Mouse (Mus musculus): ENCODE results near the gene Bcl7c.
"Not testable (repeated sequence)": the region's sequence is repeated elsewhere in the genome, so short reads cannot be mapped to it uniquely, and the experiment has no call there.

Bcl7c gene

DNA sequence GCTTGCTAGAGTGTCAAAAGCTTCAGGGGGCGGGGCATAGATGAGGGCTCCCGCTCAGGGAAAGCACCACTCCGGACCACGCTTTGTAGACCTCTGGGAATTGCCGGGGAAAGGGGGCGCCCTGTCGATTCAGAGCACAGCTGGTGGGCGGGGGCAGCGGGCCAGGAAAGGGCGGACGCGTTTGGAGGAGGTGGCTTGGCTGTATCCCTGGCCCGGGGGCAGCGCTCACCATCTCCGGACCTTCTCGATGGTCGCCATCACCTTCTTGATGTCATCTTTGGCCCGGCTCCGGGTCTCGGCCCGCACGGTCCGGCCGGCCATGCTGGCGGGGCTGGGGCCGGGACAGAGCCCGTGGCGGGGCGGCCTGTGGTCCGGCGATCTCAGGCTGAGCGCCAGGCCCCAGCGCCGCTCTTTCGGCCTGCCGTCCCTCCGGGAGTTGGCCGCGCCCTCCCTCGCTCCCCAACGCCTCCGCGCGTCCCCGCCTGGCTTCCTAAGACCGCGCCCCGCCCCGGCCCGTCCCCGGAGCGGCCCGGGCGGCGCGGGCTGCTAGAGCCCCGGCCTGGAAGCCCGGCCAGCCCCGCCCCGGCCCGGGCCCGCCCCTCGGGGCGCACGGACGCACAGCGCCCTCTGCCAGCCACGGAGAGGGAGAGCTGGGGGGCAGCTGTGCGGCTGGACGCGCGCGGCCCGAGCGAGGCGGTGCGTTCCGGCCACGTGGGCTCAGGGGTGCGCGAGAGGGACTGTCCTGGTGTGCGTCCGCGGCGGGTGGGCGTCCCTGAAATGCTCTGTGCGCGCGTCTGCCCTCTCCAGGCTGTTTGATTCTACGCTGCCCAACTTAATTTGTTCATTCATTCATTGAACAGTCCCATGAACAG is at the start of gene Bcl7c:
TSS of gene Bcl7c (minus strand) at position 727 of the 872 bp plus-strand sequence.
- peak; percentile 91 for DNase-seq (ENCODE audit: extremely low spot score, low spot score)

GRCm38 (mm10) chr7:127753741-127754140 is 45.0 kb upstream of the Bcl7c start:
- DNase-seq (ENCODE audit: extremely low spot score, low spot score): no peak

DNA sequence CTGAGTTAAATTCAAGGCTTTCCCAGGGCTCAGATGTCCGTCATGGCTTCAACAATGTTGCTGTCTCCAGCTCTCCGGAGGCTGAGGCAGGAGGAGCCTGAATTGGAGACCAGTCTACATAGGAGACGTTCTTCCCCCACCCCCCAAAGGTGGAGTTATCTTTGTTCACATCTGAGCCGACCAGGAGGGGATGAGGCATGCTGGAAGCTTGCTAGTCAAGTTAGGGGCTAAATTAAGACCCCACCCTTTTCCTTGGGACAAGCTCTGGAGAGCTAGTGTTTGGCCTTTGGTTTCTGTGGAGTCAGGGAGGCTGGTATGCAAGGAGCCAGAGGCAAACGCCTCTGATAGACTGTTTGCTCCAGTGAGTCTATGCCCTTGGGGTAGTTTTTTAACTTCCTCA is 44.4 kb upstream of the Bcl7c start:
- DNase-seq (ENCODE audit: extremely low spot score, low spot score): no peak

- DNase-seq (ENCODE audit: extremely low spot score, low spot score): no peak
Observed at GRCm38 (mm10) chr7:127752069-127752468, 43.3 kb upstream of the Bcl7c start.

DNA sequence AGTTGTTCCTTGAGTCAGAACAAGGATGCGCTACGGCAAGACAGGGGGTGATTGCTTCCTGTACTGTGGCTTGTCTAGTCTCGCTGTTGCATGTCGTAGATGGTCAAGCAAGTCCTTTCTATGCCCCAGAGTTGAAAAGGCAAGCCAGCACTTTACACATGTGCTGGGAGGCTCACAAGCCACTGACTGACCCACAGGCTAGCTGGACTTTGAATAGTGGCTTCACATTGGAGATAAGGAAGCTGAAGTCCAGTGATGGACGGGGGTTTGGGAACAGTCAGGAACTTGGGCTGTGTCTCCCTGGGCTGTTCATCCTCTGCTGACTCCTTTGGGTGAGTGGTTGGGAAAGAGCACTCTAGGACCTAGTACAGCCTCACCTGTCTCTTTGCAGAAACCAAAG is 42.9 kb upstream of the Bcl7c start:
- no peak for DNase-seq (ENCODE audit: extremely low spot score, low spot score)

GRCm38 (mm10) chr7:127750131-127751127 is 41.7 kb upstream of the Bcl7c start:
- DNase-seq (ENCODE audit: extremely low spot score, low spot score): no peak

GRCm38 (mm10) chr7:127748235-127748560 is 39.5 kb upstream of the Bcl7c start:
- no peak for DNase-seq (ENCODE audit: extremely low spot score, low spot score)

DNA sequence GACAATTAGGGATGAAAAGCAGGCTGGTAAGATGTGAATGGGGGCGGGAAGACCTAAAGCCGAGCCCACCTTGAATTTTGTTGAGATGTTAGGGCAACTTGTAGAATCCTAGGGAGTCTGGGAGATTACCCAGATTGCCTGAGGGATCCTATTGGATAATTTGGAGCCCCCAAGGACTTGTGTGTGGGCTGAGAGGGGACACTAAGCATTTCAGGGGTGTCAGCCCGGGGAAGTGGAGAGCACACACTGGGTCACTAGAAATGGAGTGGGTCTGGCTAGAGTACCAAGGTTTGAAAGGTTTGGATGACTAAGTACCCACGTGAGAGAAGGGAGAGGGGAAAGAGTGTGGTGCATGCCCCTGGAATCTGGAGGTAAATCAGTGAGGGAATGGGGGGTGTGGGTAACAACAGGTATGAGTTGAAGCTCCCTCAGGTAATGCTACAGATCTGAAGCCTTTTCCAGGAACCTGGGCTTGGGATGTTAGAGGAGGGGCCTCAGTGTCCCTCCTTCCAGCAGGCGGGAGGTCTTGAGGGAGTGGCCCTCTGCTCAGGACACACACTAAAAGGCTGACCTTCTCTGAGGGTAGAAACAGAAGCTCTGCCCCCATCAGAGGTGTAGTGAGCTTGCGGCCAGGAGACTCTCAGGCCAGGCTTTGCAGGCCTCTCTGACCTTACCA is 39.0 kb upstream of the Bcl7c start:
- DNase-seq (ENCODE audit: extremely low spot score, low spot score): no peak

GRCm38 (mm10) chr7:127746494-127747491 is 38.1 kb upstream of the Bcl7c start:
- DNase-seq (ENCODE audit: extremely low spot score, low spot score): peak; percentile 75

DNA sequence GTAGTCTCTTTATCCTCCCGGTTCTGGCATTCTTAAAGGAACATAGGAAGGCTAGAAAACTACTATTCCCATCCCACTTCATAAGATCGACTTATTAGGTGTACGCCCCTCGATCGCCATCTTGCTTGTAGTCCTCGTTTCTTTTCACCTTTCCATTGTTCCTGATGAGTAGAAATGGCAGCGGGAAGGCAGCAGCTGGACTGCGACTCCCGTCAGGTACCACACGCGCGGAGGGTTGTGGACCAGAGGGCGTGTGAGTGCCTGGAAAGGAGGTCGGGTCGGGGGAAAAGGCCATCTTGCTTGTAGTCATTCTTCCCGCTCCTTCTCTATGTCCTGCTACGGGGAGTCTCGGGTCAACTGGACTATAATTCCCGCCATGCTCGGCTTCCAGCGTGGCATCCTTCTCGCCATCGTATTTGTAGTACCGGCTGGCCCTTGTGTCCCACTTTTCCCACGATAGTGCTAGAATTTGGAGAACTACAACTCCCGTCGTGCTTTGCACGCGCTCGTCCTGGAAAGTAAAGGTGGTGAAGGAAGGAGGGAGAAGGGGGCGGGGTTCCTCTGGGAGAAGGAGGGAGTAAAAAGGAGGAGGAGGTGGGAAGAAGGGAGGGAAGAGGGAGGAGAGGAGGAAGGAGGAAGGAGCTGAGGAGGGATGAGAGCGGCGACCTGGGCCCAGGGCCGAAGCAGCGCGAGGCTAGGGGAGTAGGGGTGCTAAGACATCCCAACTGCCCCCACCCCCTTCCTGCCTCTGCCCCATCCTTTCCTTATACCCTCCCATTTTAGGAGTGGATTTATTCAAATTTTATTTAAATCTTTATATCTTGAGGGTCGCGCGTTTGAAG is 37.1 kb upstream of the Bcl7c start:
- DNase-seq (ENCODE audit: extremely low spot score, low spot score): peak; percentile 93

- peak; percentile 89 for DNase-seq (ENCODE audit: extremely low spot score, low spot score)
Observed at GRCm38 (mm10) chr7:127745251-127745651, 36.5 kb upstream of the Bcl7c start.

- DNase-seq (ENCODE audit: extremely low spot score, low spot score): peak; percentile 68
Observed at GRCm38 (mm10) chr7:127744366-127745045, 35.8 kb upstream of the Bcl7c start, which contains the start of gene Fbxl19. Fbxl19 (plus strand) TSS chr7:127744543.

GRCm38 (mm10) chr7:127732066-127732465 is 23.3 kb upstream of the Bcl7c start, which contains the start of gene Ctf2:
Ctf2 (minus strand) TSS chr7:127732166.
- DNase-seq (ENCODE audit: extremely low spot score, low spot score): not testable (repeated sequence)

DNA sequence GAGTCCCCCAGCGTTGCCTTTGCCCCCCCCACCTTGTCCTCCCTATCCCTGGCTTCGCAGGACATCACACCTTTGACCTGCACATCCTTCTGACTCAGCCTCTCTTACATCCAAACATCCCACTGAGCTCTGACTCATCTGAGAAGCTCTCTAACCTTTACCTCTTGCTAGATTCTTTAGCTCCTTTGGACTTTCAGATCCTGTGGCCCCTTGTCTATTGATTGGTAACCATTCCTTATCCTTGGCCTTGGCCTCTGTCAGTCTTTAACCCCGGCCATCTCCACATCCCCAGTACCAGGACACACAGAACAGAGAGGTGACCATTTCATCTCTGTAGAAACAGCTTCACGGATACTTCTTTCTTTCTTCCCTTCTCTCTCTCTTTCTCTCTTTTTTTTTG is 21.4 kb upstream of the Bcl7c start:
- DNase-seq (ENCODE audit: extremely low spot score, low spot score): no peak

- no peak for DNase-seq (ENCODE audit: extremely low spot score, low spot score)
Observed at GRCm38 (mm10) chr7:127727898-127728297, 19.2 kb upstream of the Bcl7c start.

DNA sequence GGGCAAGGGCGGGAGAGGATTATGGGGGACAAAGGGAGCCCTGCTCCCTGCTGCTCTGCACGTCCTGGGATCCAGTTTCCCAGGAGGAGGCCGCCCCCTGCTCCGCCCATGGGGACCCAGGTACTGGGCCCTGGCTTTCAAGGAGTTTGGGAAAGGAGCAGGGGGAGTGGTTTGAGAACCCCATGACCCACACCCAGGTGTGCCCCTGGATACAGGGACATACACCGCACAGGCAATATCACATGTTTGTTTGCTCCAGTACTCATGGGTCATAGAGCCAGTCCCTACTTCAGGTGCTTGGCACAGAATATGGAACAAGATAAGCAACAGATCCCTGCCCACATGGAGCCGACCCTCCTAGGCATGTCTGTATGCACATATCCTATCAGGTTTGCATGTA is 17.2 kb upstream of the Bcl7c start:
- DNase-seq (ENCODE audit: extremely low spot score, low spot score): no peak

DNA sequence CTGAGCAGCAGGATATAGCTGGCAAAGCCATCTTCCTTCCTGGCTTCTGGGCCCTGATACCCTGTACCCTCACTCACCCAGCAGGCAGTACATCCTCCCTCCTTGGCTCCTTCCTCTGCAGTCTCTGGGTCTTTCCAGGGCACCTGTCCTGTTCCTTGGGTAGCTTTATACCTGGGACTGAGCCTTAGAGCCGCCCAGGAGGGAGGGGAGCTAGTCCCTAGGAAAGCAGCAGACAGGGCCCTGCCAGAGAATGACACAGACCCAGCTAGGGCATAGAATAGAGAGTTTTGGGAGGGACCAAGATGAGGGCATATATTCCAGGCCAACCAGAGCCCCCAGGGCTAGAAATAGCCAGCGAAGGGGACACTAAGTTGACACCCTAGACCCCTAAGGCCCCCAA is 16.8 kb upstream of the Bcl7c start:
- no peak for DNase-seq (ENCODE audit: extremely low spot score, low spot score)

DNA sequence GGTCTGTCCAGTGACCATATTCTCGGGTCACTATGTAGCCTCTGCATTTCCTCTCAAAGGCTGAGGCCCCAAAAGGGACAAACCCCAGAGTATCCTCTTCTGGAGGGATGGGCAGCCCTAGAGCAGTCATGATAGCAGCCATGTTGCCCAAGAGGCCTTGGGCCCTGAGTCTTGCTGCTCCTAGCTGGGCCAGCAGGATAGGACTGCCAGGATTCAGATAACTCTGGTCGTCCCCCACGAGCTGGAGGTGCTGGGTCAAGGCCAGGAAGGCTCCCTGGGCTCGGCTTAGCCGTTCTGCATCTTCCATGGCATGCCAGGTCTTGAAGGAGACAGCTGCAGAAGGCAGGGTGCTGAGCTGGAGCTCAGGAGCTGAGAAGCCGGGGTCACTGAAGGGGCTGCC is 10.5 kb upstream of the Bcl7c start:
- no peak for DNase-seq (ENCODE audit: extremely low spot score, low spot score)

- no peak for DNase-seq (ENCODE audit: extremely low spot score, low spot score)
Observed at GRCm38 (mm10) chr7:127718339-127718738, 9.6 kb upstream of the Bcl7c start.

All from neural tube, embryonic 10.5 days (tissue).